Mouse (Mus musculus): ENCODE data around the gene Olfr64. TPM values are rescaled to one million over a fixed set of nuclear protein-coding genes. Genes with fewer than 3 reads are reported as not detected.

Gene Olfr64
- total RNA-seq, 2 experiments from 2014 or later: not detected

Other genes starting within 250 kb of the Olfr64 start
- not detected for gene Olfr623, start 230.8 kb downstream of the Olfr64 start, total RNA-seq (2021)
- gene Olfr624, start 223.3 kb downstream of the Olfr64 start, total RNA-seq (2021): under 1 TPM in 1 of 2 experiments, not detected in 1; 0.06 TPM
- not detected for gene Olfr625-ps1, start 211.8 kb downstream of the Olfr64 start, total RNA-seq (2021)
- gene Olfr243, start 179.8 kb downstream of the Olfr64 start, total RNA-seq (2021): not detected
- not detected for gene Olfr628, start 164.1 kb downstream of the Olfr64 start, total RNA-seq (2021)
- gene Olfr629, start 149.5 kb downstream of the Olfr64 start, total RNA-seq (2021): not detected
- gene Olfr630, start 137.2 kb downstream of the Olfr64 start, total RNA-seq (2021): not detected
- gene Olfr69, start 122.9 kb downstream of the Olfr64 start, total RNA-seq (2021): not detected
- gene Olfr68, start 114.8 kb downstream of the Olfr64 start, total RNA-seq (2021): not detected
- not detected for gene Olfr67, start 102.7 kb downstream of the Olfr64 start, total RNA-seq (2021)
- 100 to 1,000 TPM; 618 to 940 TPM for gene Hbb-bt, start 80.5 kb downstream of the Olfr64 start, total RNA-seq (2021)
- 1,000 to 10,000 TPM; 4,172 to 4,820 TPM for gene Hbb-bs, start 66.4 kb downstream of the Olfr64 start, total RNA-seq (2021)
- gene Hbb-bh2, start 54.0 kb downstream of the Olfr64 start, total RNA-seq (2021): not detected
- not detected for gene Hbb-bh1, start 51.3 kb downstream of the Olfr64 start, total RNA-seq (2021)
- not detected for gene Hbb-y, start 41.3 kb downstream of the Olfr64 start, total RNA-seq (2021)
- gene Olfr66, start 8.2 kb downstream of the Olfr64 start, total RNA-seq (2021): not detected
- not detected for gene Olfr65, start 9.0 kb upstream of the Olfr64 start, total RNA-seq (2021)
- gene Olfr631, start 34.3 kb upstream of the Olfr64 start, total RNA-seq (2021): not detected
- not detected for gene Olfr632, start 39.9 kb upstream of the Olfr64 start, total RNA-seq (2021)
- gene Olfr633, start 50.0 kb upstream of the Olfr64 start, total RNA-seq (2021): not detected
- not detected for gene Olfr635, start 76.7 kb upstream of the Olfr64 start, total RNA-seq (2021)
- gene Olfr638, start 104.3 kb upstream of the Olfr64 start, total RNA-seq (2021): not detected
- under 1 TPM in 1 of 2 experiments, not detected in 1; 0.08 TPM for gene Olfr639, start 122.8 kb upstream of the Olfr64 start, total RNA-seq (2021)
- gene Olfr640, start 131.1 kb upstream of the Olfr64 start, total RNA-seq (2021): not detected
- not detected for gene Olfr641, start 141.0 kb upstream of the Olfr64 start, total RNA-seq (2021)
- not detected for gene Olfr642, start 158.2 kb upstream of the Olfr64 start, total RNA-seq (2021)
- gene 4930516K23Rik, start 167.0 kb upstream of the Olfr64 start, total RNA-seq (2021): not detected
- not detected for gene Olfr644, start 177.4 kb upstream of the Olfr64 start, total RNA-seq (2021)
- gene Olfr645, start 191.0 kb upstream of the Olfr64 start, total RNA-seq (2021): not detected
- not detected for gene Olfr646, start 210.4 kb upstream of the Olfr64 start, total RNA-seq (2021)
- not detected for gene Ubqln5, start 235.3 kb upstream of the Olfr64 start, total RNA-seq (2021)
- gene Olfr643, start 242.9 kb upstream of the Olfr64 start, total RNA-seq (2021): not detected
- not detected for gene Ubqln3, start 248.8 kb upstream of the Olfr64 start, total RNA-seq (2021)

Measured in adrenal gland, postnatal 4 days (tissue).